Mouse (Mus musculus) liver, adult 2 months (tissue): ENCODE measurements around the gene Hapln2. TPM values are rescaled to one million over a fixed set of nuclear protein-coding genes. Genes with fewer than 3 reads are reported as not detected.

Experiments
- DNase-seq: peaks from one replicate; pipeline ENCODE4 v3.0.0-alpha.2; 2011; ENCODE audit warnings: low read depth, low spot score; ENCODE audit errors: extremely low read depth
- H3K27ac ChIP-seq: fragments of 200-500 bp; replicated peaks from 2 replicates; pipeline ENCODE4 v1.5.1; 2012; ENCODE audit warnings: low read depth, mild to moderate bottlenecking, control low read depth, inconsistent platforms, low read length; ENCODE audit not compliant: insufficient read depth
- H3K27me3 ChIP-seq: fragments of 200-500 bp; 2 replicates; pipeline ENCODE4 v1.6.1; 2012; ENCODE audit warnings: mild to moderate bottlenecking, moderate library complexity, low read length, inconsistent platforms; ENCODE audit not compliant: control insufficient read depth, insufficient read depth
- H3K36me3 ChIP-seq: fragments of 200-500 bp; 2 replicates; pipeline ENCODE4 v1.6.1; 2012; ENCODE audit warnings: low read length, inconsistent platforms; ENCODE audit not compliant: control insufficient read depth, insufficient read depth
- H3K4me1 ChIP-seq: fragments of 200-500 bp; 2 replicates; pipeline ENCODE4 v1.6.1; 2011; ENCODE audit warnings: low read length; ENCODE audit not compliant: control insufficient read depth, insufficient read depth
- H3K4me3 ChIP-seq: fragments of 200-500 bp; 2 replicates; pipeline ENCODE4 v1.5.1; 2011; ENCODE audit warnings: low read depth, mild to moderate bottlenecking, control low read depth, low read length, moderate library complexity; ENCODE audit not compliant: insufficient read depth
- H3K79me2 ChIP-seq: fragments of 200-500 bp; 2 replicates; pipeline ENCODE4 v1.6.1; 2012; ENCODE audit warnings: inconsistent platforms, mild to moderate bottlenecking, low read length, moderate library complexity; ENCODE audit not compliant: control insufficient read depth, insufficient read depth
- H3K9ac ChIP-seq: fragments of 200-500 bp; 2 replicates; pipeline ENCODE4 v1.6.1; 2012; ENCODE audit warnings: low read depth, mild to moderate bottlenecking, control low read depth, inconsistent platforms, low read length
- CTCF ChIP-seq: fragments of 200-500 bp; IDR thresholded peaks from 2 replicates; pipeline ENCODE4 v1.5.1; 2011; ENCODE audit warnings: low read depth, low read length, control low read depth
- POLR2A ChIP-seq: fragments of 200-500 bp; IDR thresholded peaks from 2 replicates; pipeline ENCODE4 v1.6.1; 2011; ENCODE audit warnings: low read length, control low read depth; ENCODE audit not compliant: insufficient read depth; ENCODE audit errors: extremely low read depth
- WGBS: fragments of 180-500 bp; shearing (Covaris S2); methylation state at CpG from one replicate; pipeline ENCODE4 v1.1.7; 2018; 5-methylcytosine and 5-hydroxymethylcytosine counted together
- polyA plus RNA-seq: library from polyadenylated mRNA; depleted of rRNA; stranded (reverse); fragments of >200 nt; gene quantifications from 2 replicates; pipeline ENCODE4 v1.2.3, GENCODE M21; 2012; rRNA removed
- total RNA-seq: library from RNA; depleted of rRNA; stranded (reverse); fragments of >200 nt; gene quantifications from 2 replicates; pipeline ENCODE4 v1.2.3, GENCODE M21; 2014; rRNA removed

The Hapln2 gene
- total and polyA plus RNA-seq, 2 experiments = not detected

DNA sequence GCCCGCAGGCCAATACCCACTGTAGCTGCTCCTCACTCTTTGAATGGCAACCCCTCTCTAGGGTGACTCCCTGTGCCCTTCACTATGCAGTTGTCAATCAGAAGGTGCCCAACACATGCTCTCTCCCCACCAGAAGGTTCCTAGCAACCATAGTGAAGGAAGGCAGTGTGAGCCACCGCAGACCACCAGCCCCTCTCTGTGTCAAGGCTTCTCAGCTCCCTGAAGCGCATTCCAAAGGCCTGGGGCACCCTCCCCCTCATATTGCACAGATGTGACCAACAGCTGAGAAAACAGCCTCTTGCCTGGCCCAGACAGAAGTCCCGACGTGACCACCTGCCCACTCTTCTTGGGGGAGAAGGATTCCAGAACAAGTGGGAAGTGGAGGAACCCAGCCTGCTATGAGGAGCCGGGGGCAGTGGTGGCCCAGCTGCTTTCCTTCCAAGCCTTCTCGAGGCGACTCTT, 55.1 kb downstream of the Hapln2 start:
- Histone ChIP-seq H3K27ac (no peak overlapping the region), H3K36me3 (no peaks in the 10 kb centered on the region), H3K9ac (no peak overlapping the region), H3K4me3 (no peak overlapping the region), H3K79me2 (no peaks in the 10 kb centered on the region), H3K4me1 (no peaks in the 10 kb centered on the region), H3K27me3 (peaks cover 8% of the 10 kb centered on the region)
- TF ChIP-seq CTCF = no peak
- no peak for TF ChIP-seq POLR2A
- DNase-seq = no peak
- 33% methylated on average over 8 of the region's 8 CpGs for WGBS

Other genes starting within 250 kb of the Hapln2 start
- gene Ntrk1, start 232.4 kb downstream of the Hapln2 start, total RNA-seq = 0.27 TPM in 1 of 2 replicates, not detected in the other
- 0.04 and 0.12 TPM in 2 replicates for gene Ntrk1, start 232.4 kb downstream of the Hapln2 start, polyA plus RNA-seq
- not detected in 2 replicates for gene Insrr, start 230.6 kb downstream of the Hapln2 start, total RNA-seq
- 0.02 TPM in 1 of 2 replicates, not detected in the other for gene Insrr, start 230.6 kb downstream of the Hapln2 start, polyA plus RNA-seq
- gene Pear1, start 203.3 kb downstream of the Hapln2 start, total RNA-seq = 2.3 and 4.7 TPM in 2 replicates
- 8.7 and 12.7 TPM in 2 replicates for gene Pear1, start 203.3 kb downstream of the Hapln2 start, polyA plus RNA-seq
- gene Sh2d2a, start 180.8 kb downstream of the Hapln2 start, total RNA-seq = 0.09 and 0.20 TPM in 2 replicates
- gene Sh2d2a, start 180.8 kb downstream of the Hapln2 start, polyA plus RNA-seq = 0.39 and 0.83 TPM in 2 replicates
- gene Prcc, start 142.0 kb downstream of the Hapln2 start, total RNA-seq = 8.0 and 9.9 TPM in 2 replicates
- 15.1 and 16.8 TPM in 2 replicates for gene Prcc, start 142.0 kb downstream of the Hapln2 start, polyA plus RNA-seq
- 58.8 and 64.5 TPM in 2 replicates for gene Hdgf, start 121.3 kb downstream of the Hapln2 start, total RNA-seq
- 74.7 and 87.3 TPM in 2 replicates for gene Hdgf, start 121.3 kb downstream of the Hapln2 start, polyA plus RNA-seq
- 84.6 and 96.6 TPM in 2 replicates for gene Mrpl24, start 108.1 kb downstream of the Hapln2 start, total RNA-seq
- gene Mrpl24, start 108.1 kb downstream of the Hapln2 start, polyA plus RNA-seq = 35.3 and 37.9 TPM in 2 replicates
- 6.8 and 9.3 TPM in 2 replicates for gene Isg20l2, start 97.3 kb downstream of the Hapln2 start, total RNA-seq
- 7.0 and 7.2 TPM in 2 replicates for gene Isg20l2, start 97.3 kb downstream of the Hapln2 start, polyA plus RNA-seq
- 5.3 and 6.2 TPM in 2 replicates for gene Rrnad1, start 96.9 kb downstream of the Hapln2 start, total RNA-seq
- gene Rrnad1, start 96.9 kb downstream of the Hapln2 start, polyA plus RNA-seq = 10.1 and 18.4 TPM in 2 replicates
- not detected in 2 replicates for gene Crabp2, start 78.9 kb downstream of the Hapln2 start, total RNA-seq
- not detected in 2 replicates for gene Crabp2, start 78.9 kb downstream of the Hapln2 start, polyA plus RNA-seq
- gene Nes, start 56.5 kb downstream of the Hapln2 start, total RNA-seq = 0.65 and 0.74 TPM in 2 replicates
- 0.53 and 0.55 TPM in 2 replicates for gene Nes, start 56.5 kb downstream of the Hapln2 start, polyA plus RNA-seq
- 0.13 TPM in 1 of 2 replicates, not detected in the other for gene Bcan, start 27.4 kb downstream of the Hapln2 start, total RNA-seq
- gene Bcan, start 27.4 kb downstream of the Hapln2 start, polyA plus RNA-seq = not detected in 2 replicates
- gene Gpatch4, start 15.5 kb upstream of the Hapln2 start, total RNA-seq = 4.2 and 5.7 TPM in 2 replicates
- 4.1 and 4.3 TPM in 2 replicates for gene Gpatch4, start 15.5 kb upstream of the Hapln2 start, polyA plus RNA-seq
- 99.6 and 105 TPM in 2 replicates for gene Naxe, start 30.9 kb upstream of the Hapln2 start, total RNA-seq
- gene Naxe, start 30.9 kb upstream of the Hapln2 start, polyA plus RNA-seq = 84.1 and 94.0 TPM in 2 replicates
- gene Ttc24, start 50.7 kb upstream of the Hapln2 start, total RNA-seq = not detected in 2 replicates
- gene Ttc24, start 50.7 kb upstream of the Hapln2 start, polyA plus RNA-seq = not detected in 2 replicates
- 0.18 and 0.40 TPM in 2 replicates for gene Iqgap3, start 54.4 kb upstream of the Hapln2 start, total RNA-seq
- 0.16 and 0.27 TPM in 2 replicates for gene Iqgap3, start 54.4 kb upstream of the Hapln2 start, polyA plus RNA-seq
- gene Mef2d, start 114.8 kb upstream of the Hapln2 start, total RNA-seq = 3.7 and 6.2 TPM in 2 replicates
- 17.7 and 22.2 TPM in 2 replicates for gene Mef2d, start 114.8 kb upstream of the Hapln2 start, polyA plus RNA-seq
- 11.9 and 24.6 TPM in 2 replicates for gene Rhbg, start 227.1 kb upstream of the Hapln2 start, total RNA-seq
- 30.5 and 50.3 TPM in 2 replicates for gene Rhbg, start 227.1 kb upstream of the Hapln2 start, polyA plus RNA-seq